Mouse (Mus musculus): ENCODE results near the gene Gm20379. TPM values are rescaled to one million over a fixed set of nuclear protein-coding genes. Genes with fewer than 3 reads are reported as not detected.

The Gm20379 gene
- polyA plus RNA-seq (2015; fragmentation: Nextera tagmentation; extraction: Ambion mirVana): 0.74 and 0.96 TPM in 2 replicates

DNA sequence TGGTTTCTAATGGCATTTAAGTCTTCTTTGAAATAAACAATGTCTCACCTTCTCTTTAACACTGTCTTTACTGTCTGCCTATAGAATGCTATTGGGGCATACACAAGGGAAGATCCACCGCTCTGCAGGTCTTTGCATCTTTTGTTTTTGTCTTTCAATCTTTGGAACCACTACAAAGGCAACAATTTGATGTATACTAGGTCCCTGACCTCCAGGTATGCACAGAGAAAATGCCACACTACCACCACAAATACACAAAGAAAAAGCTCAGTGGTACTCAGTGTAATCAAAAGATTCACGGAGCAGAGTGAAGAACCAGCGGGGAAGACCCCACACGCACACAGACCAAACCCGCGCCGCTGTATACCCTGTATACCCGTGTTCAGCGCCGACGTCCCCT is at the start of gene Gm20379:
Gene Gm20379 (plus strand): TSS at position 301 of the 400 bp plus-strand sequence.
- Histone ChIP-seq H3K36me3 (ENCODE audit: control insufficient read depth, insufficient read depth, low read length) (no peaks in the 10 kb centered on the region), H3K9me3 (ENCODE audit: control insufficient read depth, low read length) (no peaks in the 10 kb centered on the region), H3K4me3 (ENCODE audit: low read length) (no peak within 1 kb of the TSS), H3K4me2 (ENCODE audit: low read length) (no peak within 1 kb of the TSS), H3K27ac (ENCODE audit: low read depth, low read length) (no peak within 1 kb of the TSS), H3K27me3 (replicated peaks; ENCODE audit: control insufficient read depth, insufficient read depth, low read length) (no peaks in the 10 kb centered on the region), H3K4me1 (ENCODE audit: control insufficient read depth, insufficient read depth, low read depth, low read length) (no peaks in the 10 kb centered on the region), H3K9ac (ENCODE audit: low read depth, low read length) (no peak within 1 kb of the TSS)
- WGBS: 98% methylated on average over 11 of the region's 11 CpGs
- no peak for ATAC-seq

GRCm38 (mm10) chr13:92261329-92261728 is 44.5 kb upstream of the Gm20379 start:
- H3K4me2 ChIP-seq (ENCODE audit: low read length): no peak overlapping the region
- H3K4me1 ChIP-seq (ENCODE audit: control insufficient read depth, insufficient read depth, low read depth, low read length): no peaks in the 10 kb centered on the region
- WGBS: 85% methylated on average over 5 of the region's 5 CpGs
- H3K36me3 ChIP-seq (ENCODE audit: control insufficient read depth, insufficient read depth, low read length): no peaks in the 10 kb centered on the region
- no peaks in the 10 kb centered on the region for H3K27me3 ChIP-seq (replicated peaks; ENCODE audit: control insufficient read depth, insufficient read depth, low read length)
- H3K27ac ChIP-seq (ENCODE audit: low read depth, low read length): no peak overlapping the region
- H3K9me3 ChIP-seq (ENCODE audit: control insufficient read depth, low read length): no peaks in the 10 kb centered on the region
- H3K4me3 ChIP-seq (ENCODE audit: low read length): no peak overlapping the region
- no peak for ATAC-seq
- H3K9ac ChIP-seq (ENCODE audit: low read depth, low read length): no peak overlapping the region

GRCm38 (mm10) chr13:92263566-92263965 is 42.2 kb upstream of the Gm20379 start:
- Histone ChIP-seq H3K4me3 (ENCODE audit: low read length) (no peak overlapping the region), H3K9me3 (ENCODE audit: control insufficient read depth, low read length) (no peaks in the 10 kb centered on the region), H3K27ac (ENCODE audit: low read depth, low read length) (no peak overlapping the region), H3K4me1 (ENCODE audit: control insufficient read depth, insufficient read depth, low read depth, low read length) (no peaks in the 10 kb centered on the region), H3K4me2 (ENCODE audit: low read length) (no peak overlapping the region), H3K27me3 (replicated peaks; ENCODE audit: control insufficient read depth, insufficient read depth, low read length) (no peaks in the 10 kb centered on the region), H3K36me3 (ENCODE audit: control insufficient read depth, insufficient read depth, low read length) (no peaks in the 10 kb centered on the region), H3K9ac (ENCODE audit: low read depth, low read length) (no peak overlapping the region)
- 85% methylated on average over 6 of the region's 6 CpGs for WGBS
- no peak for ATAC-seq

GRCm38 (mm10) chr13:92267076-92267475 is 38.7 kb upstream of the Gm20379 start:
- H3K36me3 ChIP-seq (ENCODE audit: control insufficient read depth, insufficient read depth, low read length): no peaks in the 10 kb centered on the region
- no peak overlapping the region for H3K9ac ChIP-seq (ENCODE audit: low read depth, low read length)
- no peak overlapping the region for H3K27ac ChIP-seq (ENCODE audit: low read depth, low read length)
- no peak overlapping the region for H3K4me3 ChIP-seq (ENCODE audit: low read length)
- H3K4me2 ChIP-seq (ENCODE audit: low read length): no peak overlapping the region
- 85% methylated on average over 3 of the region's 3 CpGs for WGBS
- ATAC-seq: no peak
- H3K9me3 ChIP-seq (ENCODE audit: control insufficient read depth, low read length): no peaks in the 10 kb centered on the region
- no peaks in the 10 kb centered on the region for H3K27me3 ChIP-seq (replicated peaks; ENCODE audit: control insufficient read depth, insufficient read depth, low read length)
- H3K4me1 ChIP-seq (ENCODE audit: control insufficient read depth, insufficient read depth, low read depth, low read length): no peaks in the 10 kb centered on the region

DNA sequence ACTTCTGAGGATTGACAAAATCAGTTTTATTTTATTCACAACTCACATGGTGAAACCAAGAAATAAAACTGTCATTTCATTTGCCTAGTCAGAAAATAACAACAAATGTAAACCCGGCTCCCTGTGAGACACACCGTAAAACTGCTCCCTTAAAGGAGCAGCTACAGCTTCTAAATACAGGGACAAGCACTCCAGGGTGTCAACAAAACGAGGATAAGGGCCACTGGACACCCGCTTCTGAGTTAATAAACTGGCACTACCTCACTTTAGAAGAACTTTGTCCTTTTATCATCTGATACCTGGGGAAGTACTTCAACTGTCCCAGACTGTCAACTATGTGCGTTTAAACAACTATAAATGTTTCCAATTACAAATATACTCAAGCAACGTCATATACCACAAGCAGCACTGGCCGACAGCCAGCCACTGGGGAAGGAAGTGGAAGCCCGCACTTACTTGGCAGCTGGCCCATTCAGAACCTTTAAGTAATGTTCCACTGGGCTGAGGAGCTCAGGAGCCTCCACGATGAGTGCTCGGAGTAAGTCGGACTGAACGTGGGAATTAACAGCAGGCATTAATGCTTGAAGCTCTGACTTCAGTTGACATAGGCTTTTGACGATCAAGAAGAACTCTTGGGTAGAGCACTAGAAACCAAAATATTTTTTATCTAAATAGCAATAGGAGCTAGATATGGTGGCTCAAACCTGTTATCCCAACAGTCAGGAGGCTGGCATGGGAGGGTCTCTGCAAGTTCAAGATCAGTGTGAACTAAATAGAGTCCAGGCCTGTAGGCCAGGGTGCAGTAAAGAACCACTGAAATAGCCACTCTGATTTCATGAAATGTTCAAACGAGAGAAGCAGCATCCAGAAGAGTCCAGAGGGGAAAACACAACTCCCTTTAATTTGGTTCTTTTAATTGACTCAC is 31.2 kb upstream of the Gm20379 start:
- no peak overlapping the region for H3K4me2 ChIP-seq (ENCODE audit: low read length)
- H3K9ac ChIP-seq (ENCODE audit: low read depth, low read length): no peak overlapping the region
- ATAC-seq: no peak
- 69% methylated on average over 14 of the region's 14 CpGs for WGBS
- no peaks in the 10 kb centered on the region for H3K4me1 ChIP-seq (ENCODE audit: control insufficient read depth, insufficient read depth, low read depth, low read length)
- no peak overlapping the region for H3K4me3 ChIP-seq (ENCODE audit: low read length)
- H3K9me3 ChIP-seq (ENCODE audit: control insufficient read depth, low read length): no peaks in the 10 kb centered on the region
- no peaks in the 10 kb centered on the region for H3K36me3 ChIP-seq (ENCODE audit: control insufficient read depth, insufficient read depth, low read length)
- H3K27me3 ChIP-seq (replicated peaks; ENCODE audit: control insufficient read depth, insufficient read depth, low read length): no peaks in the 10 kb centered on the region
- no peak overlapping the region for H3K27ac ChIP-seq (ENCODE audit: low read depth, low read length)

GRCm38 (mm10) chr13:92275292-92275691 is 30.5 kb upstream of the Gm20379 start:
- Histone ChIP-seq H3K4me2 (ENCODE audit: low read length) (no peak overlapping the region), H3K36me3 (ENCODE audit: control insufficient read depth, insufficient read depth, low read length) (no peaks in the 10 kb centered on the region), H3K4me3 (ENCODE audit: low read length) (no peak overlapping the region), H3K27ac (ENCODE audit: low read depth, low read length) (no peak overlapping the region), H3K9ac (ENCODE audit: low read depth, low read length) (no peak overlapping the region), H3K9me3 (ENCODE audit: control insufficient read depth, low read length) (no peaks in the 10 kb centered on the region), H3K27me3 (replicated peaks; ENCODE audit: control insufficient read depth, insufficient read depth, low read length) (no peaks in the 10 kb centered on the region), H3K4me1 (ENCODE audit: control insufficient read depth, insufficient read depth, low read depth, low read length) (no peaks in the 10 kb centered on the region)
- WGBS: 92% methylated on average over 9 of the region's 9 CpGs
- no peak for ATAC-seq

DNA sequence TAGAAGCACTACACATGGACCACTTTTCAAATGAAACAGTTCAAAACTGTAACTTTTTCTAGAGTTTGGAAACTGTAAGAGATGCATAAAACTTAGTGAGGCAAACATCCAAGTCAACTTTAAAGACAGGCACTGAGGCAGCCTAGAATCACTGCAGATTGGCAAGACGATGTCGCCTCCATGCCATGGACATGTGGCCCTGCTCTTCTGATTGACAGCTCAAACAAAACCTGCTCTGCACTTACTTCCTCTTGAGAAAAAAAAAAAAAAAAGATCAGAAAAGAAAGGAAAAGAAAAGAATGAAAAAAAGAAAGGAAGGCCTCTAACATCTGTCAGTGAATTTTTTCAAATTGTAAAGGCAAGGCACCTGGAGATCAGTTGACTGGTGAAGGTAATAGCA is 28.8 kb upstream of the Gm20379 start:
- no peak overlapping the region for H3K27ac ChIP-seq (ENCODE audit: low read depth, low read length)
- no peak overlapping the region for H3K4me3 ChIP-seq (ENCODE audit: low read length)
- no peaks in the 10 kb centered on the region for H3K4me1 ChIP-seq (ENCODE audit: control insufficient read depth, insufficient read depth, low read depth, low read length)
- H3K9me3 ChIP-seq (ENCODE audit: control insufficient read depth, low read length): no peaks in the 10 kb centered on the region
- no peaks in the 10 kb centered on the region for H3K36me3 ChIP-seq (ENCODE audit: control insufficient read depth, insufficient read depth, low read length)
- no peak overlapping the region for H3K4me2 ChIP-seq (ENCODE audit: low read length)
- H3K27me3 ChIP-seq (replicated peaks; ENCODE audit: control insufficient read depth, insufficient read depth, low read length): no peaks in the 10 kb centered on the region
- WGBS: 82% methylated on average over 2 of the region's 2 CpGs
- H3K9ac ChIP-seq (ENCODE audit: low read depth, low read length): no peak overlapping the region
- no peak for ATAC-seq

DNA sequence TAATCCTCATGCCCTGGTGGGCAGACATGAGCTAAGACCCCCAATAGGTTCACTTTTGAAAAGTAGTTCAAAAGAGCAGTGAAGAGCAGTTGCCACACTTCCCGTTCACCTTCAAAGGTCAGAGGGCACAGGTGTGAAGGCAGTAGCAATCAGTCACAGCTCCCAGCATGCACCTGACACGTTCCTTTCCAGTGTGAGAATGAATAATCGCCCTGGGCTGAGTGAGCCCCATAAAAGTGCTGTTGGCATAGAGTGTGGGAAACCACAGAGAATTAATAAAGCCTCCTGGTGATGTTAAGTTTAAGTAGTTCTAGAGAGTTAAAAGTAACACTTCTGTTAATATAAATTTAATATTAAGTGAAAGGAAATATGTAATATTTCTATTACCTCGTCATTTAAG is 14.2 kb upstream of the Gm20379 start:
- H3K27ac ChIP-seq (ENCODE audit: low read depth, low read length): no peak overlapping the region
- 66% methylated on average over 4 of the region's 4 CpGs for WGBS
- H3K4me2 ChIP-seq (ENCODE audit: low read length): no peak overlapping the region
- no peak overlapping the region for H3K4me3 ChIP-seq (ENCODE audit: low read length)
- H3K9me3 ChIP-seq (ENCODE audit: control insufficient read depth, low read length): no peaks in the 10 kb centered on the region
- no peaks in the 10 kb centered on the region for H3K36me3 ChIP-seq (ENCODE audit: control insufficient read depth, insufficient read depth, low read length)
- H3K4me1 ChIP-seq (ENCODE audit: control insufficient read depth, insufficient read depth, low read depth, low read length): no peaks in the 10 kb centered on the region
- no peak for ATAC-seq
- no peak overlapping the region for H3K9ac ChIP-seq (ENCODE audit: low read depth, low read length)
- H3K27me3 ChIP-seq (replicated peaks; ENCODE audit: control insufficient read depth, insufficient read depth, low read length): no peaks in the 10 kb centered on the region

DNA sequence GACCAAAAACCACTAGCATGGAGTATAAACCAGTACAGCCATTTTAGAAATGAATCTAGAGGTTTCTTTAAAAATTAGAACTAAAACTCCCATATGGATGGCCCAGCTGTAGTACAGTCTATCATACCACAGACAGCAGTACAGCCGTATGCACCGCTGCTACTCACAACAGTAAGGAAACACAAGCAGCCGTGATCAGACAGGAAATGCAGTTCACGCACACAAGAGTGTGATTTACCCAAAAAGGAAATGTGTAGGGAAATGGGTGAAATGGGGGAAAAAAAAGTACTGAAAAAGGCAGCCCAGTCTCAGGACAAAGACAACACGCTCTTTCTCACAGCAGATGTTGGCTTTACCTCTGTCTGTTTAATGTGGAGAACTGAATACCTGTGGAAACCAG is 11.9 kb upstream of the Gm20379 start:
- Histone ChIP-seq H3K4me3 (ENCODE audit: low read length) (no peak overlapping the region), H3K9ac (ENCODE audit: low read depth, low read length) (no peak overlapping the region), H3K27ac (ENCODE audit: low read depth, low read length) (no peak overlapping the region), H3K27me3 (replicated peaks; ENCODE audit: control insufficient read depth, insufficient read depth, low read length) (no peaks in the 10 kb centered on the region), H3K4me1 (ENCODE audit: control insufficient read depth, insufficient read depth, low read depth, low read length) (no peaks in the 10 kb centered on the region), H3K9me3 (ENCODE audit: control insufficient read depth, low read length) (no peaks in the 10 kb centered on the region), H3K4me2 (ENCODE audit: low read length) (no peak overlapping the region), H3K36me3 (ENCODE audit: control insufficient read depth, insufficient read depth, low read length) (0 out of 2 replicates have a peak, but pooled peaks cover 2% of the 10 kb centered on the region)
- WGBS: 86% methylated on average over 5 of the region's 5 CpGs
- ATAC-seq: no peak
